Mouse (Mus musculus): ENCODE measurements around the gene Hephl1. TPM values are rescaled to one million over a fixed set of nuclear protein-coding genes. Genes with fewer than 3 reads are reported as not detected.
A peak's percentile ranks its signal among the peaks of the same experiment; 100 is the strongest.

Gene Hephl1
- polyA plus RNA-seq, 2 experiments: 0.08 to 0.19 TPM

DNA sequence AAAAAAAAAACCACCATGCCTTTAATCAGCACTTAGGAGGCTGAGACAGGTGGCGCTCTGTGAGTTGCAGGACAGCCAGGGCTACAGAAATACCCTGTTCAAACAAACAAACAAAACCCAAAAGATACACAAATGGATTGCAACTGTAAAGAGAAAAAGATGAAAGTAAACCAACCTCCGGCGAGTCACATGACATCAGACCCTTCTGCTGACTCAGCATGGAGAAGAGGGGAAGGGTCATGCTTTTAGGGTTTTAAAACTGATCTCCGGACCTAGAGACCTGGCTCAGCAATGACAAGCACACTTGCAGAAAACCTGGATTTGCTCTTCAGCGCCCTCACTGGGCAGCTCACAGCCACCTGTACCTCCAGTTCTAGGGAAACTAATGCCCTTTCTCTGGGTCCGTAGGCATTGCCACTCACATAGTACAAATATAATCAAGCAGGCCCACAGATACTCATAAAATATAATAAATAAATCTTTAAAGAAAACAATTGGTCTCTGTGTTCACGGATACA is 9.0 kb upstream of the Hephl1 start:
- Histone ChIP-seq H3K9ac (ENCODE audit: low read depth, low read length, severe bottlenecking) (no peak overlapping the region), H3K27me3 (ENCODE audit: control insufficient read depth, insufficient read depth, low read length) (no peaks in the 10 kb centered on the region), H3K4me1 (ENCODE audit: control insufficient read depth, insufficient read depth, low read length) (no peaks in the 10 kb centered on the region), H3K4me3 (replicated peaks; ENCODE audit: low read length) (no peak overlapping the region), H3K4me2 (replicated peaks; ENCODE audit: low read depth, low read length, severe bottlenecking) (no peak overlapping the region), H3K27ac (replicated peaks; ENCODE audit: low read depth, low read length) (no peak overlapping the region), H3K9me3 (ENCODE audit: control insufficient read depth, low read length) (no peaks in the 10 kb centered on the region), H3K36me3 (ENCODE audit: control insufficient read depth, insufficient read depth, low read length) (no peaks in the 10 kb centered on the region)
- DNase-seq (ENCODE audit: low spot score): no peak
- 47% methylated on average over 7 of the region's 7 CpGs for WGBS
- ATAC-seq (ENCODE audit: low FRiP score, low read depth): no peak
- TF ChIP-seq POLR2A (IDR thresholded peaks at IDR 0.05; ENCODE audit: borderline replicate concordance, extremely low read depth, insufficient read depth, insufficient read length): no peak

DNA sequence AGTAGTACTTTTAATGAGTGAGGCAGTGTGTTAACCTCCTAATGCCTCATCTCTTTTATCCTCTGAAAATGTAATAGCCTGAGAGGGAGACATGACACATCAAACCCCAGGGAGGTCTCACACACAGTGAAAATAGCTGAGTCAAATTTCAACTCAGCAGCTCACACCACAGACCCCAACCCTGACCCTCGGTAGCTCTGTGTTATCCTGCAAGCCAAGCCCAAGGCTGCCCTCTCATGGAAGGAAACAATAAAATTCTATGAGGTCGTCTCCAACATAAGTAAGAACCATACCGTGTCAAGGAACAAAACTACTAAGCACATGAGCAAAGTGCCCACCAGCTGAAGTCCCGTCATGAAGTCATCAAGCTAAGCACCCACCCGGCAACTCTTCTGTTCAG is 8.3 kb upstream of the Hephl1 start:
- H3K36me3 ChIP-seq (ENCODE audit: control insufficient read depth, insufficient read depth, low read length): no peaks in the 10 kb centered on the region
- DNase-seq (ENCODE audit: low spot score) (no peak), ATAC-seq (ENCODE audit: low FRiP score, low read depth) (no peak)
- no peaks in the 10 kb centered on the region for H3K27me3 ChIP-seq (ENCODE audit: control insufficient read depth, insufficient read depth, low read length)
- WGBS: 46% methylated on average over 5 of the region's 5 CpGs
- H3K4me1 ChIP-seq (ENCODE audit: control insufficient read depth, insufficient read depth, low read length): no peaks in the 10 kb centered on the region
- no peak overlapping the region for H3K27ac ChIP-seq (replicated peaks; ENCODE audit: low read depth, low read length)
- no peaks in the 10 kb centered on the region for H3K9me3 ChIP-seq (ENCODE audit: control insufficient read depth, low read length)
- H3K4me3 ChIP-seq (replicated peaks; ENCODE audit: low read length): no peak overlapping the region
- no peak overlapping the region for H3K4me2 ChIP-seq (replicated peaks; ENCODE audit: low read depth, low read length, severe bottlenecking)
- TF ChIP-seq POLR2A (IDR thresholded peaks at IDR 0.05; ENCODE audit: borderline replicate concordance, extremely low read depth, insufficient read depth, insufficient read length): no peak
- no peak overlapping the region for H3K9ac ChIP-seq (ENCODE audit: low read depth, low read length, severe bottlenecking)

DNA sequence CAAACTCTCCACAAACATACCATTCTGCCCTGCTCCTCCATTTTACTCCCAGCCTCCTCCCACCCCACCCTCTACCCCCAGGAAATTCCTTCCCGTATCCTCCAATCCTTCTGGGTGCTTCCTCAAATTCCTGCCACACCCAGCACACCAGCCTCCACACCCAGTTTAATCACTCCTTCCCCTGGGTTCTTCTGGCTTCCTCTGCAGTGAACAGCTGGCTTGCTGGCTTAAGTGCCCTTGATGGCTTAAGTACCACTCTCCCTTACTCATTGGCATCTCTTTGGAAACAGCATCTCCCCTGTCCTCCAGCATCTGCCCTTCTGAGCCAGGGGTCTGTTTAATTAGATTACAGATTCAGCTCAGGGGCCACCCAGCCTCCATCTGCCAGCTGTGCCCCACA is 7.6 kb upstream of the Hephl1 start:
- H3K36me3 ChIP-seq (ENCODE audit: control insufficient read depth, insufficient read depth, low read length): no peaks in the 10 kb centered on the region

GRCm38 (mm10) chr9:15116165-15116564 is 4.3 kb upstream of the Hephl1 start:
- no peaks in the 10 kb centered on the region for H3K36me3 ChIP-seq (ENCODE audit: control insufficient read depth, insufficient read depth, low read length)
- TF ChIP-seq POLR2A (IDR thresholded peaks at IDR 0.05; ENCODE audit: borderline replicate concordance, extremely low read depth, insufficient read depth, insufficient read length): no peak
- no peaks in the 10 kb centered on the region for H3K4me1 ChIP-seq (ENCODE audit: control insufficient read depth, insufficient read depth, low read length)
- no peak overlapping the region for H3K27ac ChIP-seq (replicated peaks; ENCODE audit: low read depth, low read length)
- 82% methylated on average over 2 of the region's 2 CpGs for WGBS
- DNase-seq (ENCODE audit: low spot score): no peak
- no peaks in the 10 kb centered on the region for H3K9me3 ChIP-seq (ENCODE audit: control insufficient read depth, low read length)
- no peaks in the 10 kb centered on the region for H3K27me3 ChIP-seq (ENCODE audit: control insufficient read depth, insufficient read depth, low read length)
- no peak for ATAC-seq (ENCODE audit: low FRiP score, low read depth)
- H3K9ac ChIP-seq (ENCODE audit: low read depth, low read length, severe bottlenecking): no peak overlapping the region
- no peak overlapping the region for H3K4me3 ChIP-seq (replicated peaks; ENCODE audit: low read length)
- no peak overlapping the region for H3K4me2 ChIP-seq (replicated peaks; ENCODE audit: low read depth, low read length, severe bottlenecking)

More for the DNA sequence above, 7.6 kb upstream of the Hephl1 start:
- DNase-seq (ENCODE audit: low spot score) (no peak), ATAC-seq (ENCODE audit: low FRiP score, low read depth) (no peak)
- 50% methylated on average over 1 of the region's 1 CpGs for WGBS
- Histone ChIP-seq H3K9ac (ENCODE audit: low read depth, low read length, severe bottlenecking) (no peak overlapping the region), H3K4me2 (replicated peaks; ENCODE audit: low read depth, low read length, severe bottlenecking) (no peak overlapping the region), H3K4me3 (replicated peaks; ENCODE audit: low read length) (no peak overlapping the region), H3K27ac (replicated peaks; ENCODE audit: low read depth, low read length) (no peak overlapping the region), H3K4me1 (ENCODE audit: control insufficient read depth, insufficient read depth, low read length) (no peaks in the 10 kb centered on the region), H3K9me3 (ENCODE audit: control insufficient read depth, low read length) (no peaks in the 10 kb centered on the region), H3K27me3 (ENCODE audit: control insufficient read depth, insufficient read depth, low read length) (no peaks in the 10 kb centered on the region)
- no peak for TF ChIP-seq POLR2A (IDR thresholded peaks at IDR 0.05; ENCODE audit: borderline replicate concordance, extremely low read depth, insufficient read depth, insufficient read length)

- Histone ChIP-seq H3K27ac (replicated peaks; ENCODE audit: low read depth, low read length) (no peak overlapping the region), H3K4me2 (replicated peaks; ENCODE audit: low read depth, low read length, severe bottlenecking) (no peak overlapping the region), H3K9me3 (ENCODE audit: control insufficient read depth, low read length) (no peaks in the 10 kb centered on the region), H3K4me3 (replicated peaks; ENCODE audit: low read length) (no peak overlapping the region), H3K4me1 (ENCODE audit: control insufficient read depth, insufficient read depth, low read length) (no peaks in the 10 kb centered on the region), H3K36me3 (ENCODE audit: control insufficient read depth, insufficient read depth, low read length) (no peaks in the 10 kb centered on the region), H3K27me3 (ENCODE audit: control insufficient read depth, insufficient read depth, low read length) (no peaks in the 10 kb centered on the region), H3K9ac (ENCODE audit: low read depth, low read length, severe bottlenecking) (no peak overlapping the region)
- DNase-seq (ENCODE audit: low spot score) (peak; percentile 35), ATAC-seq (ENCODE audit: low FRiP score, low read depth) (no peak)
- whole genome bisulfite sequencing: 73% methylated on average over 6 of the region's 6 CpGs
- TF ChIP-seq POLR2A (IDR thresholded peaks at IDR 0.05; ENCODE audit: borderline replicate concordance, extremely low read depth, insufficient read depth, insufficient read length): no peak
Observed at GRCm38 (mm10) chr9:15114102-15114501, 2.2 kb upstream of the Hephl1 start.

- Histone ChIP-seq H3K27ac (replicated peaks; ENCODE audit: low read depth, low read length) (no peak overlapping the region), H3K4me3 (replicated peaks; ENCODE audit: low read length) (no peak overlapping the region), H3K9me3 (ENCODE audit: control insufficient read depth, low read length) (no peaks in the 10 kb centered on the region), H3K9ac (ENCODE audit: low read depth, low read length, severe bottlenecking) (no peak overlapping the region), H3K4me1 (ENCODE audit: control insufficient read depth, insufficient read depth, low read length) (no peaks in the 10 kb centered on the region), H3K27me3 (ENCODE audit: control insufficient read depth, insufficient read depth, low read length) (no peaks in the 10 kb centered on the region), H3K4me2 (replicated peaks; ENCODE audit: low read depth, low read length, severe bottlenecking) (no peak overlapping the region), H3K36me3 (ENCODE audit: control insufficient read depth, insufficient read depth, low read length) (no peaks in the 10 kb centered on the region)
- no peak for TF ChIP-seq POLR2A (IDR thresholded peaks at IDR 0.05; ENCODE audit: borderline replicate concordance, extremely low read depth, insufficient read depth, insufficient read length)
- WGBS: 61% methylated on average over 9 of the region's 9 CpGs
- ATAC-seq (ENCODE audit: low FRiP score, low read depth): no peak
- no peak for DNase-seq (ENCODE audit: low spot score)
Observed at GRCm38 (mm10) chr9:15108101-15108500, 3.8 kb downstream of the Hephl1 start.
